Mouse (Mus musculus) c-Kit-positive CD71-positive TER-119-negative erythroid progenitor cells, embryonic 14.5 days (primary cell): ENCODE measurements around the gene Nfe2l2.

ENCODE experiments used
- DNase-seq: peaks from one replicate; pipeline ENCODE4 v3.0.0-alpha.2; 2013; ENCODE audit warnings: low read depth

Nfe2l2 gene

DNA sequence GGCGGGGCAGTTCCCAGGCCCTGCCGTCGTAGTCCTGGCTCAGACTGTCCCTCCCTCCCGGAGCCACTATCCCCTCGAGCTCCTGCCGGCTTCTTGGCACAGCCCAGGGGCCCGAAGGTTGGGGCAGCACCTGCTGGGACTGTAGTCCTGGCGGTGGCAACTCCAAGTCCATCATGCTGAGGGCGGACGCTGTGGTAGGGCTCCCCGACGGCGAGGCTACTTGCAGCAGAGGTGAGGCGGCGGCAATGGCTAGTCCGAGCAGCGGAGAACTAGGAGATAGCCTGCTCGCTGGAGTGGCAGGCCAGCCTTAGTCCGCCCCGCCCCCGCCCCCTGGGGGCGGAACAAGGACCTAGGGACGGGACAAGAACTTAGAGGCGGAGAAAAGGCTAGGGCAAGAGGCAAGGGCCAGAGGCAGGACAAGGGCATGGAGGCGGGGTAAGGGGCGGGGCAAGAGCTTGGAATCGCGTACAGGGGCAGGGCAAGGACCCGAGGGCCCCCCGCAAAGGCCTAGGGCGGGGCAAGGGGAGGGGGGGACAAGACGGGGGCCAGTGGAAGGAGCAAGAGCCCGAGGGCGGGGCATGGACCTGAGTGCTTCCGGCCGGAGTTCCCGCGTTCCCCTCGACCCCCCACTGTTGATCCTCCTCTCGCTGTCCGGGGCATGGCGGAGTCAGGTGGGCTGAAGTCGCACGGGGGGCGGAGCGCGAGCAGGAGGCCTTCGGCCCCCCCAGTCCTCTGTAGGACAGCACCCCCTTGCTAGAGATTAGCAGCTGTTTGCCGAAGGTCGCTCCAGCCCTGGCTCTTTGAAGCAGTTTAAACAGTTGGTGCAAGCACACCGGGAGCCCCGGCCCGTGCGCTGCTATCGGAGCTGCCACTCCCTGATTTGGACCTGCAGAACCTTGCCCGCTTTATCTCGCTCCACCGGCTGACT is at the start of gene Nfe2l2:
Nfe2l2 (minus strand) TSS at position 408 of the 928 bp plus-strand sequence.
- DNase-seq, result peak; percentile 99

GRCm38 (mm10) chr2:75752306-75753175 is 48.1 kb upstream of the Nfe2l2 start:
- no peak for DNase-seq

- DNase-seq, result no peak
Measured at GRCm38 (mm10) chr2:75751896-75752295, 47.5 kb upstream of the Nfe2l2 start.

DNA sequence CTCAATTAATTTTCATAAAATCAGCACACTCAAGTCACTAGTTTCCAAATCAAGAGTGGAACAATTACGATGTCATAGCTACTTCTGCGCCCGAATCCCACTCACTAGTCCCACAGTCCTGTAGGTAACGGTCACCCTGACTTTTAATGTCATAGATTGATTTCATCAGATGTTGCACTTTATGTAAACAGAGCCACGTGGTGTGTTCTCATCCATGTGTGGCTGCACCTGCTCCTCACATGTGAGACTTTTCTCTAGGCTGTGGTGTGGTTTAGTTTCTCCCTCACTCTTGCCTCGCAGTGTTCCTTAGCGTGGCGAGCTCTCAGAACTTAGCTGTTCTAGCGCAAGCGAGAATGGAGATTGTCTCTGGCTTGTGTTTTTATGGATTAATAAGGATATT is 46.4 kb upstream of the Nfe2l2 start:
- no peak for DNase-seq

DNA sequence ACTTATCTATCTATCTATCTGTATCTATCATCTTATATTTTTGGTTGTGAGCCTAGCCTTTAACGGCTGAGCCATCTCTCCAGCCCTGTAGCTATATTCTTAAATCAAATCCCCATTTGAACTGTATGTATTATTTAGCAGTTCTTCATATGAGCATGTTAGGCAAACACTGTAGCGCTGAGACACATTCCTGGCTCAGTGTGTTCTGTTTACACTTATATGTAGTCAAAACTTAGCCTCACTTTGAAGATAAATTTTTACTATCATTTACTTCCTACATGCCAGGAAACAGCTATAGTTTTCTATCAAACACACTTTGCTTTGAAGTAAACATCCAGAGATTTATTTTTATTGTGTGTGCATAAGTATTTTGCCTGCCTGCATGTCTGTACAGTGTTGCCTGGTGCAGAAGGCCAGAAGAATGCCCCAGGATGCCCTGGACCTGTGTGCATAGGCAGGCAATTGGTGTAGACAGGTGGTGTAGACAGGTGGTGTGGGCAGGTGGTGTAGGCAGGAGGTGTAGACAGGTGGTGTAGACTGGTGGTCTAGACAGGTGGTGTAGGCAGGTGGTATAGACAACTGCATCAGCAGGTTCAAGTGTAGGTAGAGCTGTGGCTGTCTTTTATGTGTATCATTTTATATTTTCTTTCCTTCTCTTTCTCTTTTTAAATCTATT is 45.7 kb upstream of the Nfe2l2 start:
- DNase-seq, result no peak

- DNase-seq, result no peak
Measured at GRCm38 (mm10) chr2:75748841-75749240, 44.4 kb upstream of the Nfe2l2 start.

- no peak for DNase-seq
Measured at GRCm38 (mm10) chr2:75737006-75737503, 32.6 kb upstream of the Nfe2l2 start.

DNA sequence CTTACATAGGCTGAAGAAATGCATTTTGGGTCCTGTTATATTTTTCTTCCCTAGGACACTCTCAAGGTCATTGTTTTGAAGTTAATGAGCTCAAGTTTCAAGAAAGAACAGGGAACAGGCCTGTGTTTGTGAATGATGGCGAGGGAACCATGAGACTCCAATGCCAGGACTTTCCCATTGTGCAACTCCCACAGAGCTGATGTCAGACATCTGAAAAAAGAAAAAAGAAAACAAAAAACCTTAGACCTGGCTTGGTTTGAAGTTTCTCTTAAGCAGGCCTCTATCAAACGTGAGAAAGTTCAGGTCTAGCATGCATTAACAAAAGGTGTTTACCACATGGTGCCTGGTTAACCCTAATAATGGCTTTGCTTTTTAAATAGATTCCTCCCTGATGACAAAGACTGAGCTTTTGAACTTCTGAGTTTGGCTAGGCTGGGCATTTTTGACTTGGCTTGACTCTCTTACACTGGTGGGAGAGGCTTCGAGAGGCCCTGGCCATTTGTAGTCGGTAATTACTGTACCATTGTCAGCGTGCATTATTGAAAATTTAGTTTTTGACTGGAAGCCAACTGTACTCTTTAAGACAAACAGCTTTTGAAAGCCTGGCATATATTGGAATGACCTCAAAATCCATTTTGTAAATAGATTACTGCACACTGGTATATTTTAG is 29.9 kb upstream of the Nfe2l2 start:
- DNase-seq, result no peak

GRCm38 (mm10) chr2:75733177-75733576 is 28.7 kb upstream of the Nfe2l2 start:
- no peak for DNase-seq

DNA sequence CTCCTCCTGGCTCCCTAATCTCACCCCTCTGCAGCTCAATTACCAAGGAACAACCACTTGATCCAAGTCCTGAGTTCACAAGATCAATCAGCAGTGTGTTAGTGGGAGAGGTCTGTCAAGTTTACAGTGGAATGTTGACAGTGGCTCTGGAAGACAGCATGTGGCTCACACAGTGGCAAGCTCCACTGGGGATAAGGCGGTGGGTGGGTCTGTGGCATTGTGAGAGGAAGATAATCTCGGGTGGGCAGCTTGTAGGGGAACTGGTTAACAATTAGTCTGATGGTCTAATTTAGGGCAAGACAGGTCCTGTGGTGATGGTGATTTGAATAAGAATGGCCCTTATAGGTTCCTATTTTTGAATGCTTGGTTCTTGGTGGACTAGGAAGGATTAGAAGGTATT is 27.5 kb upstream of the Nfe2l2 start:
- DNase-seq, result no peak

DNA sequence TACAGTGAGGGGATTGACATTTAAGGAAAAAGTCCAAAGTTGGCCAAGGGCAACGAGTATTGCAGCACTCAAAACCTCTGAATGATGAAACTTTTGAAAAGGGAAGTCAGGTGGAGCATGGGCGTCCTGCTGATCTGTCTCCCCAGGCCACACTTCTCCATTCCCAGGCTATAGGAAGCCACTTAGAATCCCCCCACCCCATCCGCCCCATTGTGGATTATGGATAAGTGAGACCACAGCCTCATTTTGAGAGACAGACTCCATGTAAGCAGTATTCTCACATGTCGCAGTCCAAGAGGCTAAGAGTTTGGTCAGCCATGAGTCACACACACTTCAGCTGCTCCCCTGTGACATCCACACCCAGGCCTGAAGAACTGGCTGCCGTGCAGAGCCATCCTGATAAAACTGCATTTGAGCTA is 26.8 kb upstream of the Nfe2l2 start:
- no peak for DNase-seq

- DNase-seq, result no peak
Measured at GRCm38 (mm10) chr2:75730052-75730451, 25.6 kb upstream of the Nfe2l2 start.

DNA sequence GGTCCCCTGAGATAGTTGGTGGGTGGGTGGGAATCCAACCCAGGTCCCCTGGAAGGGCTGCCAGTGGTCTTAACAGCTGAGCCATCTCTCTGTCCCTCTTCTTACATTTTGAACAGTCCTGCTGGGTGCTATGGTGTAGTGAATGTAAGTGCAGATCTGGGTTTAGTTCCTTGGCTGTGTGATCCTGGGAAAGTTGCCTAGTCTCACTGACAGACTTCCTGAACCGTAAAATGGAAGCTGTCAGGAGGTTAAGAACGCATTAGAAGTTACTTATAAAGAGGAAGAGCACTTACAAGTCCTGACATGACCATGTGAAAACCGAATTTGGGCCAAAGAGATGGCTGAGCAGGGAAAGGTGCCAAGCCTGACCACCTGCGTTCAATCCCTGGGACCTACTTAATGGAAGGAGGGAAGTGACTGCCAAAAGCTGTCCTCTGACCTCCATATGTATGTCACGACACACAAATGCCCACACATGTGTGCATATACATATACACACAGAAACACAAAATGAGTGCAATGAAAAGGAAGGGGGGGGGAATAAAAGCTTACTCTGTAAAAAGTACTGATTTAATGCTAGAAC is 20.5 kb upstream of the Nfe2l2 start:
- no peak for DNase-seq

DNA sequence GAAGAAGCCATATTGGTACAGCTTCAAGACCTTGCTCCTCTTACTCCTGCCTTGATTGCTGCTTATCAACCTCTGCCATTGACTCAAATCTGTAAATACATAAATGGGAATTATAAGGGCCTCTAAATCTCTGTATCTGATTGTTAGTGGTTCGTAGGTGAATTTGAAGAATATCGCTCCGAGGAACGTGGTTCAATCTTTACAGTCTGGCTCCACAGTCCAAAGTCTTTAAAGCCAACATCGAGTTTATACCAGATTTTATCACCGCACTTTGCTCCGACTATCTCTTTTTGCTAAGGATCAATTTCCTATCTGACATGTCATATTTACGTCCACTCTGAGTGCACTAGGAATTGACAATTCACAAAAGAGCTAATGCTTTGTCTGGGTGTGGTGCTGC is 19.0 kb upstream of the Nfe2l2 start:
- no peak for DNase-seq

GRCm38 (mm10) chr2:75722893-75723292 is 18.5 kb upstream of the Nfe2l2 start:
- DNase-seq, result no peak

DNA sequence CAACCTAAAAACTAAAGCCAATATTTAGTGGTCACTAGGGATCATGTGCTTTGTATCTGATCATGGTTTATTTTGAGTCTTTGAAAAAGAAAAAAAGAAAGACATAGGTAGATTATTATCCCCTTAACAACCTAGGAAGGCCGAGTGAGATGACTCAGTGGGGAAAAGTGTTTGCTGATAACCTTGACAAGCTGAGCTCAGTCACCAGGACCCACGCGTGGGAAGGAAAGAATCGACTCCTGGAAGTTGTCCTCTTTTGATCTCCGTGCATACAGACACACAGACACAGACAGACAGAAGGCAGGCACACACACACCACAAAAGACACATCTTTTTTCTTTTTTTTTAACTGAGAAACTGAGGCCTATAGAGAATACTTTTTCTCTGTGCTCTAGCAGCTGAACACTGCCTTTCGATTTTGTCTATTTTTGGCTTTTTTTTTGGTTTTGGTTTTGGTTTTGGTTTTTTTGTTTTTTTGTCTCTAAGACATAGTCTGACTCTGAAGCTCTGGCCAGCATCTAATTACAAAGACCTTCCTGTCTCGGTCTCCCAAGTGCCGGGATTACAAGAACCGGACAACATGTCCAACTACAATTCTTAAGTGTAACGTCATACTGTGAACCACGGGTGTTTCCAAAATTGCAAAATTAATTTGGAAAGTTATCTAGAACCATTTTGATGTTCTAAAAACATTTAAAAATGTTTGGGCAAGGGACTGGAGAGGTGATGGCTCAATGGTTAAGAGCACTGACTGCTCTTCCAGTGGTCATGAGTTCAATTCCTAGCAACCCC is 16.0 kb upstream of the Nfe2l2 start:
- DNase-seq, result no peak

DNA sequence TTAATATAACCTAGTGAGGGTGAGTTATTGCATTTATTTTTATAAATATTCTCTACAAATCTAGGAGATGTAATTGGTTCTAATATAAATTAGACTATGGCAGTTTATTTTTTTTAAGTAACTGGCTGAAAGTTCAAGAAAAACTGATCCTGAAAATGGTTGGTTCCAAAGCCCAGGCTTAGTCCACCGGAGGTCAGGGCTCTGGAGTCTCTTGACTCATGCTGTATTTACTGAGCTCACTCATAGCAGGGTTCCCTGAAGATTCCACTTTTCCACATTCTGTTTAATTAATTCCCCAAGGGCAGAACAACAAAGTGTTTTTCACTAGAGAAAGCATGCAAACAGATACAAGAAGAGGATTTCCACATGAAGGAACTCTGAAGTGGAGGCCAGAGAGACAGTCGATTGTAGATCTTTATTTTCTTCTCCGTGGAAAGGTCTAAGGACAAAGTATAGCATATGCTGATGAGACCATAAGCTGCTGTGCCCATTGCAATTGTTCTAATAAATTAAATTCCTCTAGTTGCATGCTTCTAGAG is 15.0 kb upstream of the Nfe2l2 start:
- DNase-seq, result no peak

DNA sequence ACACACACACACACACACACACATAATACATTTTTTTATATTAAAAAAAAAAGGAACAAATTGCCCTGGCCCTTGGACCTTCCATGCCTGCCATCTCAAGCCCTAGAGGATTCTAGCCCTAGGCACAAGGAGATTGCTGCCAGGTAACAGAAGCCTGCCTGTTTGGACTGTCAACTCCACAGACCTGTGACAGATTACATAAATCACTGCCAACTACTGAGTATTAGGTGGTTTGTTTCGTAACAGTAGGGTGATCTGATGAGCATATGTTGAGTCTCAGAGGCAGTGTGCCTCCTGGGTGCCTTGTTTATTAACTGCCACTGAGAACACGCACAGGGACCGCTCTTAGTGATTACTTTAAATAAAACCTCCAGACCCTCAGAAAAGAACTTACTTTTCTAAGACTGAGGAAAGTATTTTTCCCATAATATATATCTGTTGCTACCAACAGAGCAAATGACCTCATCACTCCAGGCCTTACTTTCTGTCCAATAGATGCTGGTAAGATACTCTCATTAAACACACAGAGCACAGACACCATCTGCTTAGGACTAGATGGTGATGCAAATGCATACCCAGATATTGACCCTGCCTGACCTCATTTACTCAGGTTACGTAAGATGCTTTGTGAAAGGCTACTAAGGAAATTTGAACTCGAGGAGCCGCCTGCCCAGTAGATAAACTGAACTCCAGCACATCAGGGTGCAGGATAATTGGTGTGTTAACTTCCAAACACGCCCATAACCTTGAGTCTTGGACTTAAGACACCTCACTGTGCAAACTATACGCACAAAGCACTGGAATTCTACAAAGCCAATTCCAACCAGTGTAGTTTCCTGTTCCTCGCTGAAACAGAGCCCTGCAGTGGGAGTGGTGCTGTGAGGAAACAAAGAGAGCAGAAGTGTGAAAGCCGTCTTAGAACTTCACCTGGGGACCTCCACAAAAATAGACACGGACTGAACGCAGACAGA is 11.9 kb upstream of the Nfe2l2 start:
- no peak for DNase-seq

- DNase-seq, result no peak
Measured at GRCm38 (mm10) chr2:75714766-75715165, 10.3 kb upstream of the Nfe2l2 start.
